Mouse (Mus musculus): Measurements from ENCODE around the gene Dcaf17.

The Dcaf17 gene

GRCm38 (mm10) chr2:71121406-71121805, 66.3 kb downstream of the Dcaf17 start:
- DNase-seq (ENCODE audit: low spot score in 2 of 2): no peak

- no peak for DNase-seq (ENCODE audit: low spot score in 2 of 2)
Measured at GRCm38 (mm10) chr2:71122268-71123029, 67.3 kb downstream of the Dcaf17 start.

GRCm38 (mm10) chr2:71123591-71123990, 68.5 kb downstream of the Dcaf17 start:
- no peak for DNase-seq (ENCODE audit: low spot score in 2 of 2)

GRCm38 (mm10) chr2:71127779-71128534, 72.8 kb downstream of the Dcaf17 start:
- no peak for DNase-seq (ENCODE audit: low spot score in 2 of 2)

- DNase-seq (ENCODE audit: low spot score in 2 of 2): no peak
Measured at GRCm38 (mm10) chr2:71130366-71130765, 75.2 kb downstream of the Dcaf17 start.

DNA sequence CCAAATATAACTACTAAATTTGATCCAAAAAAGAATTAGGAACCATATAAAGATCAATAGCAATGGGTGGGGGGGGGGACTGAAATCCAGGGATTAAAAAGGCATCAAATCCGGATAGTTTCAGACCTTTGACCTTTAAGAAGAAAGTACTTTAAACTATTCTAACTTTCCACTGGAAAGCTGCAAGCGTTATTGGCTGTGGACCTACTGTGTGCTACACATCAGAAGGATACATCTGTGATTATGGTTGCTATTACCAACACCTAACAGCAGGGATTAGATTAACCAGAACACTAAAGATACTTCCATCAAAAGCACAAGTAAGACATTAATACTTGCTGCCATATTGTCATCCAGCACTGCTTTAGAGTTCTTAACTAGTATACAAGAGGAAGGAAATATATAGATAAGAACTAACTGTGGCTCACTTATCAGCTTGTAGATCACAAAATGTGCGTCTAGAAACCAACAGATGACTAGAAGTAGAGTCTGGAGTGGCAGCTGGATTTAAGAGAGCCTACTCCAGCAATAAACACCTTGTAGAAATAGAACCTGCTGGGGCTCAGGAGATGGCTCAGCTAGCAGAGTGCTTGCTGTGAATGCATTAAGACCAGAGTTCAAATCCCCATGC, 76.9 kb downstream of the Dcaf17 start:
- no peak for DNase-seq (ENCODE audit: low spot score in 2 of 2)

DNA sequence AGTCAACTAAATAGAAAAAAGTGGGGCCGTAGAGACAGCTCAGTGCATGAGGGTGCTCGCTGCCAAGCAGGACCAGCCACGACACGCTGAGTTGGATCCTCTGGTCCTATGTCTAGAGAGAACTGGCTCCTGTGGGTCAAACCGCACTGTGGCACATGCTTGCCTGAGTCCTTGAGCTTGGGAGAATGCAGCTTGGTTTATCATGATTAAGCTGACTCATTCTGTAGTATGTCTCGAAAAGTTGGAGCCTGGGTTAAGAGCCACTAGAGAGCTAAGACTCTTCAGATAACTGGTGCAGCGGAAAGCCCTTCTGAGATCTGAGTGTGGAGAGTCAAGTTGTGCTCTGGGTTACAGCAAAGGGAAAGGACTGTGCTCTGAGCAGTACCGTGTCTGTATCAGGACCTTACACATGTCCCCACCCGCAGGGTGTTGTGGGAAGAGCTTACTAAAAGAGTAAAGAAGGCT, 78.9 kb downstream of the Dcaf17 start:
- no peak for DNase-seq (ENCODE audit: low spot score in 2 of 2)

DNA sequence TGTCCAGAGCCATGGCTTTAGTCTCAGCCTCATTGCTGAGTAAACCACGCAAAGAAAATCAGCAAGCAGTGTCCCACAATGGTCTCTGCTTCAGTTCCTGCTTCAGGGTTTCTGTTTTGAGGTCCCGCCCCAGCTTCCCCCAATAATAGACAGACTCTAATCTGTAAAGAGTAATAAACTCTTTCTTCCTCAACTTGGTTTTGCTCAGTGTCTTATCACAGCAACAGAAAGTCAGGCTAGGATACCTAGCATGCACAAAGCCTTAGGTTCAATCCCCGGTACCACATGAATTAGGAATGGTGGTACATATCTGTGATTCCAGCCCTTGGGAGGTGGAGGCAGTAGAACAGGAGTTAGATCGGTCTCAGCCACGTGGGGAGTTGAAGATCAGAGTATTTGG, 79.7 kb downstream of the Dcaf17 start:
- DNase-seq (ENCODE audit: low spot score in 2 of 2): no peak

DNA sequence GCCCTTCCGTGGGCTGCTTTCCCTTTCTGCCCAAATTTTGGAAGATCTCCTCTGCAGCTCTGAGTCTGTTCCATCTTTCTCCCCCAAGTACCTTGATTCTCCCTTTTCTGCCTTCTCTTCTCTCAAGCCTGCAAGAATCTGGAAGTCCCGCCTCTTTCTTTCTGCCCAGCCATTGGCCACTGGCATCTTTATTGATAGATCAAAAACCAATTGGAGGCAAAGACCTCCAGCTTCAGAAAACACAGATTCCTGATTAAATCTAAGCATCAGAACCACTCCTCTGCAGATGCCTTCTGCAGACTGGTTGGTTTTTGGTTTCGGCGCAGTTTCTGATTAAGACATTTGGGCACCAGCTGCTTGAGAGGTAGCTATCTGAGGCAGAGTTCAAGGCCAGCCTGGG, 85.5 kb downstream of the Dcaf17 start:
- DNase-seq (ENCODE audit: low spot score in 2 of 2): no peak

GRCm38 (mm10) chr2:71142410-71142809, 87.3 kb downstream of the Dcaf17 start:
- DNase-seq (ENCODE audit: low spot score in 2 of 2): no peak

GRCm38 (mm10) chr2:71145853-71146252, 90.7 kb downstream of the Dcaf17 start:
- no peak for DNase-seq (ENCODE audit: low spot score in 2 of 2)

DNA sequence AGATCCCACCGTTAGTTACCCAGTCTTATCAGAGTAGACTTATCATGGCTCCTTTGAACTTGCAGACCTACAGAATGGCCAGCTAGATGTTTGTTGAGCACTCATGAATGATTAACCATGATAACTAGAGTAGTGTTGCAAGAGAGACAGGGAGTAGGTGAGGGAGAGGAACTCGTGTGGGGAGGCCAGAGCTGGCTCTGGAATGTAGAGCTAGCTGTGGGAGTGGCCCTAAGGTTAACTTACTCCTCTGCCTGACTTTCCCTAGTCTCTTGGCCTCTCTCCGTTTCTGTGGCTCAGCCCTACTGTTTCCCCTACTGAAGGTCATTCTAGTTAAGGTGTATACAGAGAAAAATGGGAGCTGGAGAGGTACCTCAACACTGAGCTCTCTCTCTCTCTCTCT, 91.1 kb downstream of the Dcaf17 start:
- DNase-seq (ENCODE audit: low spot score in 2 of 2): no peak

DNA sequence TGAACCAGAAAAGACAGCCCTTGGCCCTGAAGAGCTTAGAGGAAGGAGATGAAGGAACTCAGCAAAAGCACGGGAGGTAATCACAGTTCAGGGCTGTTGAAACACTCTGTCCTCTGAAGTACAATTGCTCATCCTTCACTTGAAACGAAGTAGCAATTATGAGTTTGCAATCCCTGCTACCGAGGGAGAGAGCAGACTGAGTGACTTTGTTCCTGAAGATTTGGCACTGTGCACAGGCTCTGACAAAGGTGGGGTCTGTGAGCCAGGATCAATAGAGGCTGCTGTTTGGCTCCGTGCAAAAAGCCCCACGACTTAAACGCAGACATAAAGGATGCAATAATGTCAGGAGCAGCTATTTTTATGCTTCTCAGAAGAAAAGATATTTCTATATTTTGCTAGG, 92.7 kb downstream of the Dcaf17 start:
- no peak for DNase-seq (ENCODE audit: low spot score in 2 of 2)
